Mouse (Mus musculus) liver, embryonic 15.5 days (tissue): Measurements from ENCODE around the gene Nanos2. TPM values are rescaled to one million over a fixed set of nuclear protein-coding genes. Genes with fewer than 3 reads are reported as not detected.

Experiments used
- ATAC-seq: fragments of 200-750 bp; cut with Nextera tagmentation; 2 replicates; pipeline ENCODE4 v1.8.0; 2017; ENCODE audit warnings: moderate number of reproducible peaks, mild to moderate bottlenecking, moderate library complexity; ENCODE audit not compliant: insufficient read depth
- H3K27ac ChIP-seq: fragments of 300-500 bp; sonication (generic); replicated peaks from 2 replicates; pipeline ENCODE4 v1.5.1; 2015; ENCODE audit warnings: mild to moderate bottlenecking, inconsistent platforms
- H3K27me3 ChIP-seq: fragments of 300-500 bp; sonication (generic); 2 replicates; pipeline ENCODE4 v1.6.1; 2015; ENCODE audit warnings: mild to moderate bottlenecking, inconsistent platforms
- H3K36me3 ChIP-seq: fragments of 300-500 bp; sonication (generic); replicated peaks from 2 replicates; pipeline ENCODE4 v1.6.1; 2015; ENCODE audit warnings: moderate library complexity, mild to moderate bottlenecking, inconsistent platforms
- H3K4me1 ChIP-seq: fragments of 300-500 bp; sonication (generic); replicated peaks from 2 replicates; pipeline ENCODE4 v1.6.1; 2015; ENCODE audit warnings: inconsistent platforms
- H3K4me2 ChIP-seq: fragments of 300-500 bp; sonication (generic); 2 replicates; pipeline ENCODE4 v1.6.1; 2015; ENCODE audit warnings: moderate library complexity, mild to moderate bottlenecking, inconsistent platforms
- H3K4me3 ChIP-seq: fragments of 300-500 bp; sonication (generic); replicated peaks from 2 replicates; pipeline ENCODE4 v1.5.1; 2015; ENCODE audit warnings: mild to moderate bottlenecking, inconsistent platforms
- H3K9ac ChIP-seq: fragments of 300-500 bp; sonication (generic); 2 replicates; pipeline ENCODE4 v1.6.1; 2015; ENCODE audit warnings: moderate library complexity, mild to moderate bottlenecking, inconsistent platforms
- H3K9me3 ChIP-seq: fragments of 300-500 bp; sonication (generic); replicated peaks from 2 replicates; pipeline ENCODE4 v1.6.1; 2016; ENCODE audit warnings: inconsistent platforms
- WGBS: fragments of 180-500 bp; shearing (Covaris S2); methylation state at CpG from one replicate; pipeline ENCODE4 v1.1.7; 2015; ENCODE audit warnings: mixed read lengths; ENCODE audit not compliant: insufficient replicate concordance; 5-methylcytosine and 5-hydroxymethylcytosine counted together
- polyA plus RNA-seq: library from polyadenylated mRNA; unstranded; fragments of >200 nt; fragmentation: Nextera tagmentation; extraction: Ambion mirVana; gene quantifications from 2 replicates; pipeline ENCODE4 v1.2.1, GENCODE M21; 2015

Gene Nanos2
- polyA plus RNA-seq, 1 experiment from 2014 or later = not detected

DNA sequence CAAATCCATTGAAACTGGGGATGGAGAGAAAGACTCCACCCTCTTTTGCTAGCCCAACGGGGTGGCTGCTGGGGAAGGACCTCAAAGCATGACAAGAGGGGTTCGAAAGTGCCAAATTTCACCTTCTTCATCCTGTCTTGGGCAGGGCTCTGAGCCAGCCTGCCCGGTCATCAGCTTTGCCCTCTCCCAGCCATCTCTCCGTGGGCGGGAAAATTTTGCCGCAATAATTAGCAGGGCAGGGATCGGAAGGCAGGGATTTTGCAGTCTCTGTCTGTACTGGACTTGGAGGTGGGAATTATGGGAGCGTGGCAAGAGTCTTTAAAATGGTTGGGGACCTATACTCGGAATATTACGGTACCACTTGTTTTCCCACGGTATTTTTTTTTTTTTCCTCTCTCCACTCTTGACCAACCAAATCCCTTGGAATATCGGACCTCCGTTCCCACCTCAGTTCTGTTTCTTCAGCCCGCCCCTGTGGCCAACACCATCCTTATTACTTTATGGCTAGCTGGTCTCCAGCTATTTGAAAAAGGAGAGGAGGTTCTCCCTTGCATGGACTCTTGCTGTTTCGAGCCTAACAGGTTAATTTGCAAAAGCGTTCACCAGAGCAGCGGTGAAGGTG is 24.9 kb upstream of the Nanos2 start:
- H3K27ac ChIP-seq = no peak overlapping the region
- ATAC-seq = no peak
- H3K4me2 ChIP-seq = peak overlapping the region; percentile 29
- peaks cover 90% of the 10 kb centered on the region for H3K27me3 ChIP-seq
- H3K4me1 ChIP-seq = peaks cover 17% of the 10 kb centered on the region
- H3K4me3 ChIP-seq = 0 out of 2 replicates have a peak overlapping the region, but pooled peaks have one; percentile 2
- H3K9me3 ChIP-seq = no peaks in the 10 kb centered on the region
- H3K36me3 ChIP-seq = no peaks in the 10 kb centered on the region
- WGBS = under 1% methylated on average over 17 of the region's 17 CpGs
- H3K9ac ChIP-seq = no peak overlapping the region

- no peaks in the 10 kb centered on the region for H3K9me3 ChIP-seq
- 1% methylated on average over 20 of the region's 20 CpGs for WGBS
These were observed 24.4 kb upstream of the Nanos2 start for GRCm38 (mm10) chr7:18962795-18963194.

GRCm38 (mm10) chr7:18963294-18963843 is 23.8 kb upstream of the Nanos2 start:
- H3K27ac ChIP-seq = no peak overlapping the region
- no peak overlapping the region for H3K4me3 ChIP-seq
- no peak overlapping the region for H3K9ac ChIP-seq
- 2% methylated on average over 19 of the region's 19 CpGs for WGBS
- H3K4me2 ChIP-seq = no peak overlapping the region
- H3K27me3 ChIP-seq = peaks cover 79% of the 10 kb centered on the region
- H3K4me1 ChIP-seq = peaks cover 8% of the 10 kb centered on the region; the same call in 1 of the 2 replicates
- ATAC-seq = no peak
- H3K9me3 ChIP-seq = no peaks in the 10 kb centered on the region
- no peaks in the 10 kb centered on the region for H3K36me3 ChIP-seq

More at GRCm38 (mm10) chr7:18962795-18963194, 24.4 kb upstream of the Nanos2 start:
- no peak for ATAC-seq
- peaks cover 85% of the 10 kb centered on the region for H3K27me3 ChIP-seq
- H3K9ac ChIP-seq = no peak overlapping the region
- peak overlapping the region; percentile 29 for H3K4me2 ChIP-seq
- H3K27ac ChIP-seq = no peak overlapping the region
- peaks cover 12% of the 10 kb centered on the region for H3K4me1 ChIP-seq
- H3K4me3 ChIP-seq = 0 out of 2 replicates have a peak overlapping the region, but pooled peaks have one; percentile 2
- no peaks in the 10 kb centered on the region for H3K36me3 ChIP-seq

- WGBS = 60% methylated on average over 5 of the region's 5 CpGs
- no peaks in the 10 kb centered on the region for H3K9me3 ChIP-seq
- H3K27ac ChIP-seq = no peak overlapping the region
- no peak overlapping the region for H3K9ac ChIP-seq
- H3K4me2 ChIP-seq = no peak overlapping the region
- H3K4me1 ChIP-seq = peaks cover 5% of the 10 kb centered on the region; the same call in 1 of the 2 replicates
- peaks cover 59% of the 10 kb centered on the region for H3K27me3 ChIP-seq
- H3K36me3 ChIP-seq = no peaks in the 10 kb centered on the region
- no peak overlapping the region for H3K4me3 ChIP-seq
- ATAC-seq = no peak
These were observed 21.9 kb upstream of the Nanos2 start for GRCm38 (mm10) chr7:18965312-18965711.

DNA sequence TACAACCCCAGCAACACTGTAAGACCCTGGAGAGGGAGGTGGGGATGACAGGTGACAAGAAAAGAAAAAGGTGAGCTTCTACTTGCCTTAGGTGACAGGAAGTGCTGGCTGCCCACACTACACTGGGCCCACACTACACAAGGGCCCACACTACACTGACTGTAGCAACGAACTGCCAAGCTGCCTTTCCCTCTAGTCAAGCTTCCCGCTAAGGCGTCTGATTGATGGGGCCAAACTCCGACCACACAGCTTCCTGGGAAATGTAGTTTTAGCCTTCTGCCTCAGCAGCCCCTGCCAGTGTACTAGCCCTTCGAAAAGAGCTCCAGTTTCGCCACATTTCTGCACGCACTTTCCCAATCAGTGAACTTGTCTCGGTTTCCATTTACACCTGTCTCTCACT is 19.6 kb upstream of the Nanos2 start:
- Histone ChIP-seq H3K27me3 (peaks cover 36% of the 10 kb centered on the region), H3K4me1 (peaks cover 3% of the 10 kb centered on the region; the same call in 1 of the 2 replicates), H3K9ac (no peak overlapping the region), H3K4me2 (no peak overlapping the region), H3K27ac (no peak overlapping the region), H3K36me3 (no peaks in the 10 kb centered on the region), H3K4me3 (no peak overlapping the region), H3K9me3 (no peaks in the 10 kb centered on the region)
- WGBS = 8% methylated on average over 8 of the region's 8 CpGs
- ATAC-seq = no peak

GRCm38 (mm10) chr7:18970956-18971355 is 16.2 kb upstream of the Nanos2 start:
- WGBS = 75% methylated on average over 3 of the region's 3 CpGs

GRCm38 (mm10) chr7:18978381-18978780 is 8.8 kb upstream of the Nanos2 start:
- Histone ChIP-seq H3K9me3 (no peaks in the 10 kb centered on the region), H3K4me3 (no peak overlapping the region), H3K4me2 (no peak overlapping the region), H3K9ac (no peak overlapping the region), H3K36me3 (no peaks in the 10 kb centered on the region), H3K27ac (no peak overlapping the region), H3K27me3 (peaks cover 4% of the 10 kb centered on the region; the same call in 1 of the 2 replicates), H3K4me1 (no peaks in the 10 kb centered on the region)
- ATAC-seq = no peak
- WGBS = 78% methylated on average over 9 of the region's 9 CpGs

More at GRCm38 (mm10) chr7:18970956-18971355, 16.2 kb upstream of the Nanos2 start:
- Histone ChIP-seq H3K4me2 (no peak overlapping the region), H3K4me3 (no peak overlapping the region), H3K9ac (no peak overlapping the region), H3K9me3 (no peaks in the 10 kb centered on the region), H3K4me1 (no peaks in the 10 kb centered on the region), H3K36me3 (no peaks in the 10 kb centered on the region), H3K27ac (no peak overlapping the region), H3K27me3 (peaks cover 6% of the 10 kb centered on the region)
- ATAC-seq = no peak

DNA sequence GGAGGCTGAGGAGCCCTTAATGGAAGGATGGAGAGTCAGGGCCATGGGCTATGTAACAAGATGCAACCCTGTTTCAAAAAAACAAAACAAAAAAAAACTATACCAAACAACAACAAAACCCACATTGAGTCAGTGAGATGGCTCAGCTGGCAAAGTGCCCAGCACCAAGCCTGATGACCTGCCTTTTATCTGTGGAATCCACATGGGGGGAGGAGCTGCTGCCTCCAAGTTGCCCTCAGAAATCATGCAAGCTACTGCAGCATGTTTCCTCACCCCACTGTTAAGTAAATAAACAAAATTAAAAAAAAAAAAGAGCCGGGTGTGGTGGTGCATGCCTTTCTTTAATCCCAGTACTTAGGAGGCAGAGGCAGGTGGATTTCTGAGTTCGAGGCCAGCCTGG is 697 bp upstream of the Nanos2 start:
- no peak overlapping the region for H3K4me3 ChIP-seq
- H3K9ac ChIP-seq = no peak overlapping the region
- H3K27me3 ChIP-seq = peaks cover 42% of the 10 kb centered on the region
- H3K4me1 ChIP-seq = peaks cover 18% of the 10 kb centered on the region
- no peaks in the 10 kb centered on the region for H3K36me3 ChIP-seq
- 39% methylated on average over 2 of the region's 2 CpGs for WGBS
- H3K4me2 ChIP-seq = no peak overlapping the region
- no peak for ATAC-seq
- H3K9me3 ChIP-seq = no peaks in the 10 kb centered on the region
- no peak overlapping the region for H3K27ac ChIP-seq

- Histone ChIP-seq H3K4me3 (no peak overlapping the region), H3K4me2 (no peak overlapping the region), H3K4me1 (peaks cover 27% of the 10 kb centered on the region), H3K27ac (no peak overlapping the region), H3K9ac (no peak overlapping the region), H3K27me3 (peaks cover 54% of the 10 kb centered on the region), H3K36me3 (no peaks in the 10 kb centered on the region), H3K9me3 (no peaks in the 10 kb centered on the region)
- 52% methylated on average over 13 of the region's 13 CpGs for WGBS
- no peak for ATAC-seq
These were observed 547 bp downstream of the Nanos2 start for GRCm38 (mm10) chr7:18987747-18988146.

GRCm38 (mm10) chr7:18988780-18989179 is 1.6 kb downstream of the Nanos2 start:
- Histone ChIP-seq H3K27ac (no peak overlapping the region), H3K4me1 (peaks cover 27% of the 10 kb centered on the region), H3K4me3 (no peak overlapping the region), H3K4me2 (no peak overlapping the region), H3K27me3 (peaks cover 65% of the 10 kb centered on the region), H3K9ac (no peak overlapping the region), H3K36me3 (no peaks in the 10 kb centered on the region), H3K9me3 (no peaks in the 10 kb centered on the region)
- WGBS = 42% methylated on average over 6 of the region's 6 CpGs
- ATAC-seq = no peak

DNA sequence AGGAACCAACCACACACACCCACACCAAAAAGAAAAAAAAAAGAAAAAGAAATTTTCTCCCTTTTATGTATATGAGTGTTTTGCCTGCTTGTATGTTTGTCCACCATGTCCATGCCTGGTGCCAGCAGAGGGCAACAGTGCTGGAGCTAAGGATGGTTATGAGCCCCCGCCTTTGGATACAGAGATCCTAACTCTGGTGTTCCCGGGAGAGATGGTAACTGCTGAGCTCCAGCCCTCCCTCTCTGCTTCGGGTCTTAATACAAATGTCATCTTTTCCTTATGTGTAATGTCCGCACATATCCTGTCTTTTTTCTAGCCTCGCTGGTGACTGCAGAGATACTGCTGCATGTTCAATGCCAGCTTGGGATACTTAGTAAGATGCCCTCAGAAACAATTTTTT is 2.8 kb downstream of the Nanos2 start:
- Histone ChIP-seq H3K27ac (no peak overlapping the region), H3K9ac (no peak overlapping the region), H3K27me3 (peaks cover 69% of the 10 kb centered on the region), H3K36me3 (no peaks in the 10 kb centered on the region; the same call in 1 of the 2 replicates), H3K4me1 (peaks cover 27% of the 10 kb centered on the region), H3K9me3 (no peaks in the 10 kb centered on the region), H3K4me2 (0 out of 2 replicates have a peak overlapping the region, but pooled peaks have one; percentile 78), H3K4me3 (no peak overlapping the region)
- ATAC-seq = no peak
- WGBS = 17% methylated on average over 5 of the region's 5 CpGs
